Mouse (Mus musculus): ENCODE data around the gene Fmnl2.
A peak's percentile ranks its signal among the peaks of the same experiment; 100 is the strongest.

Gene Fmnl2

DNA sequence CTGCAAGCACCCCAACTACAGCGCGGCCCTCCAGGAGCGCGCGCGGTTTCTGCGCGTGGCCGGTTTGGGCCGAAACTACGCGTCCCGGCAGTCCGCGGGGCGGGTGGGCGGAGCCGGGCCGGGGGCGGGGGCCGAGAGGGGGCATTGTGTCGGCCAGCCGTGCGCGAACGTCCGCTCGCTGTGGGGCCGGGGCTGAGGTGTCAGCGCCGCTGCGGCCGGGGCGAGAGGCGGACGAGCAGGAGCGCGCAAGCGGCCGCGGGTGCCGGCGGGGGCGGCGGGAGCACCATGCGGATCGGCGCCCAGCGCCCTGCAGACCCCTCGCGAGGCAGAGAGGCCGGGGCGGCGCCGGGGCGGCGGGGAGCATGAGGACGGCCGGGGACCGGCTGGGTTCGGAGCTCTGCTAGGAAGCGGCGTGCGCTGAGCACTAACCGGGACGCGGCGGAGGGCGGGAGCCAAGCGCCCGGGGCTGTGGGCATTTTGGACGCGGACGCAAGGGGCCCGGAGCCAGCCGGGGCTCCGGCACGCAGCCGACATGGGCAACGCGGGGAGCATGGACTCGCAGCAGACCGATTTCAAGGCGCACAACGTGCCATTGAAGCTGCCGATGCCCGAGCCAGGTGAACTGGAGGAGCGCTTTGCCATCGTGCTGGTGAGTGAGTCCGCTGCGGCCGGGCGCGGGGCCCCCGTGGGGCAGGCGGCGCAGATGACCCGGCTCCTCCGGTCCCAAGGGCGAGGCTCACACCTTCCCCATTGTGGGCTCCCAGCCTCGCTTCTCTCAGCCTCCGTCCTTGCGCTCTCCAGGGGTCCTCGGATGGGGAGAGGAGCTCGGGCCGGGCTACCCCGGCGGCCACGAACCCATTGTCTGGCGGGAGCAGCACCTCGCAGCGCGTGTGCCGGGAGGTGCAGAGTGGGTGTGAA is at the start of gene Fmnl2:
Gene Fmnl2, plus strand, starts transcription at position 250 of the 918 bp plus-strand sequence.
- DNase-seq (ENCODE audit: low read depth): peak; percentile 90

DNA sequence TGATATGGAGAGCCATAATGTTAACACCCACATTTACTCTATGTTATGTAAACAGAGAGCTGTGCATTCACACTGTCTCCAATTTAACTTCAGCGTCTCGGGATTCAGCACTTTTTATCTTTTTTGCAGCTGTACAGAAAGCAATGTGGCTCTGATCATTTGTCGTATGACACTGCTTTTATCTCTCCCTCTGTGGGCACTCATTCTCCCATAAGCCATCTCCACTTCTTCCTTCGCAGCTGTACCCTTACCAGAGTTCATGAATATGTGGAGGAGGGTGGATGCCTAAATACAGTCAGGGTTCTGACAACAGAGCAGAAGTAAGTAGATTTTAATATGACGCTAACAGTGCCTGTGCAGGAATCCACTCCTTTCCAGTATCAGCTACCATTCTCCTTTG is 47.7 kb upstream of the Fmnl2 start:
- no peak for DNase-seq (ENCODE audit: low read depth)

DNA sequence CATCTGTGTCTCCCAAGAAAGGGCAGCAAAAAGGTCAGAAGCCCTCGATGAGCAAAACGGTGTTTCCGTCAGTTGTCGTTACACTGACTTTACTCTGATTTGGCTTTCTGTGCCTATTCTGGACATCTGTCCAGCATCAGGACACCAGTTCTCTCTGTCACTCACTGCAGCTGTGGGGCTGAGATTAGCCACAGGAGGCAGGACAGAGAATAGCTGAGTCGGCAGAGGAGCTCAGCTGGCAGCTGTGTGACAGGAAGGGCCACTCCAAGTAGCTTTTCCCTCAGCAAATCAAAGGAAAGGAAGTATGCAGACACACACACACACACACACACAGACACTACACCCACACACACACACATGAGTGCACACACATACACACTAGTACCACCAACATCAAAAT is 46.0 kb upstream of the Fmnl2 start:
- no peak for DNase-seq (ENCODE audit: low read depth)

GRCm38 (mm10) chr2:52817341-52817740 is 40.3 kb upstream of the Fmnl2 start:
- DNase-seq (ENCODE audit: low read depth): no peak

DNA sequence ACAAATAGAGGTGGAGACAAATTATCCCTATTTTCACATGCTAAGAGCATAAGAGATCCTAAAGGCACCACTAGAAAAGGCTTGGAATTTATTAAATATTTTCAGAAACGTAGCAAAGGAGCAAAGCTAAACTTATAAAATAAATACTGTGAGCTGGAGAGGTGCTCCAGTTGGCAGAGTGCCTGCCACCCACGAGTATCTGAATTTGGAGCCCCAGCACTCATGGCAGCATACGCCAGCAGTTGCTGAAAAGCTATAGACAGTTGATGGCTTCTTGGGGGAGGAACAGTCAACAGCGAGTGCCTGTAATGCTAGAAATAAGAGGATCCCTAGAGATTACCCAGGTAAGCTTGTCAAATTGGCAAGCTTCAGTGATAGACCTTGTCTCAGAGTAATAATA is 38.7 kb upstream of the Fmnl2 start:
- DNase-seq (ENCODE audit: low read depth): no peak

DNA sequence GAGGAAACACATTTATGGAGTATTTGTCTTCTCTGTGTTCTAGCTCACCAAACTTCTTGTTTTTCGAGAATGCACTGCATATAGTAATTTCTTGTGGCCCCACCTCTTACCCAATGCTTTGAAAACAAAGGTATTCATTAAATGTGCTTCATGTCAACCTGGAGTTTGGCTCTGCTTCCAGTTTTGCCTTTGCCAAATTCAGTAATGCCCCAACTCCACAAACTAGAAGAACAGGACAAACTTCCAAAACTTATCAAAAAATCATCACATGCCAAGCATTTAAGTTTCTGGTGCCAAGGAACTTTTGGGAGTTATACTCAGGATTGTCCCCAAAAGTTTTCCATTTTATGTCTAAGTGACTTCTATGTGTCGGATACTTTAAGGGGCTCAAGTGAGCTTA is 35.4 kb upstream of the Fmnl2 start:
- no peak for DNase-seq (ENCODE audit: low read depth)

GRCm38 (mm10) chr2:52828077-52828476 is 29.6 kb upstream of the Fmnl2 start:
- no peak for DNase-seq (ENCODE audit: low read depth)

DNA sequence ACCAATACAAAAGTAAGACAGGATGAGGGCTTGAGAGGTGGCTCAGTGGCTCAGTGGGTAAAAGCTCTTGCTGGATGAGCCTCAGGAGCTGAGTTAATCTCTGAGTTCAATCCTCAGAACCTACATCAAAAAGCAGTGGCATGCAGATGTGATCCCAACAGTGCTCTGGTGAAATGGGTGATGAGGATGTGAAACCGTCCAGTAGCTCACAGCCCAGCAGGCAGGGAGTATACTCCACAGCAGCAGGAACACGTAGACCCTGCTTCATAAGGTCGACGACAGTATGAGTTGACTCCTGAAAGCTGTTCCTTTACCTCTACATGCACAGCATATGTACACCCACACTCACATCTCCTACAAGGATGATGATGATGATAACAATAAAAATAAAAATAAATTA is 27.1 kb upstream of the Fmnl2 start:
- DNase-seq (ENCODE audit: low read depth): no peak

DNA sequence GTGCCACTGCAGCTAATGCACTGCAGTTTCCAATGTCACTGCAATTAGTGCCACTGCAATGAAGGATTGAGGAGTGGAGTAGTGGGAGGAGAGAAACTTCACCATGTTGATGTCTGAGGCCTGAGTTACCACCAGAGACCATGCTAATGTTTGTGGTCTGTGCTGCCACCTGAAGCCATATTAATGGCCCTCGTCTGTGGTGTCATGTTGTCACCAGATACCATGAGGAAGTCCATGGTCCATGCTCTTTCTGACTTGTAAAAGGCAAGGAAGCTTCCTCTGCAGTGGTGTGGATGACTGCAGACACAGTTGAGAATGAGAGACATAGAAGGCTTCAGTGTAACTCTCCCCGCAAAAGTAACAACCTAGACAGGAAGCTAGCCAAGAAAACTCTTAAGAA is 26.1 kb upstream of the Fmnl2 start:
- DNase-seq (ENCODE audit: low read depth): no peak

DNA sequence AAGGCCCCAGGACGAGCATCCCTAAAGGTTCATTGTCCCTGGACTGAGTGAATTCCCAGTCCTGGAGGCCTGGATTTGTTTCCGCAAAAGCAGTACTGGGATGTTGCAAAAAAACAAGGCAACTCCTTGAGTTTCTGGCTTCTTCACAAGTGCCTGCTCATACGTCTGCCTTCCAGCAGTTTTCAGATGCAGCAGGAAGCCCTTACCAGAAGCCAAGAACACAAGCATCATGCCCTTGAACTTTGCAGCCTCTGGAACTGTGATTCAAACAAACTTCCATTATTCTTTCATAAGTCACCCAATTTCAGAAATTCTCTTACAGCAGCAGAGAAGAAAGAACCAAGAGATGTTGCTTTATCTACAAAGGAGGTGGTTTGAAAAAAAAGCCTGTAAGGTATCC is 21.9 kb upstream of the Fmnl2 start:
- peak; percentile 26 for DNase-seq (ENCODE audit: low read depth)

DNA sequence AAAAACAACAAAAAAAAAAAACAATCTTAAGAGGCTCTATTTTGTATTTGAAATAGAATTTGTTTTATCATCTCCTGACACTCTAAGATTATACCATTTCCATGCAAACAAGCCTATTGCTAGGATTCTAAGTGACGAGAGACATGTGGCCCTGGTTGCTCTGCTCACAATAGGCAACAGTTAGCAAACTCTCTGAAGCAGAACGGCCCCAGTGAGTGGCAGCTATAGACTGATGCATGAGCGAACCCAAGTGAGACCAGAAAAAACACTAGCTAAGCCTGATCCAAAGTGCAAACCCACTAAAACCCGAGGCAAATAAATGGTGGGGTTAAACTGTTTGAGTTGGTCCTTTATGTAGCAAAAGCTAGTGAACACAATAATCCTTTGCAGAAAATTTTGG is 18.6 kb upstream of the Fmnl2 start:
- no peak for DNase-seq (ENCODE audit: low read depth)

DNA sequence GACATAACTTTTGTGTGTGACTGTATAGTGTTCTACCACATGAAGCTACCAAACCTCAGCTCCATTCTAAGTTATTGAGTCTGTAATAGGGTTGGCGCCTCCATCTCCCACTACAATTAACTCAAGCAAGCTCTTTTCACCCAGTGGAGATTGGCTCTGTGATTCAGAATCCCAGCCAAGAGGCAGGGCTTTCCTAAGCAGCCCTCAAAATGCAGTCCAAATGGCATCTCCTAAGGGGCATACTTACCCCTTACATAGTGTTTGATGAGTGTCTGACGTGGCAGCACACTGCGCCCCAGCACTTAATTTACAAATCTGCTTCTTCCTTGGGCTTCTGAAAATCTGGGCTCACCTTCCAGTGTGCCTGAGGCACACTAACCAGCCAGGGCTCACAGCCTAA is 17.8 kb upstream of the Fmnl2 start:
- DNase-seq (ENCODE audit: low read depth): no peak

DNA sequence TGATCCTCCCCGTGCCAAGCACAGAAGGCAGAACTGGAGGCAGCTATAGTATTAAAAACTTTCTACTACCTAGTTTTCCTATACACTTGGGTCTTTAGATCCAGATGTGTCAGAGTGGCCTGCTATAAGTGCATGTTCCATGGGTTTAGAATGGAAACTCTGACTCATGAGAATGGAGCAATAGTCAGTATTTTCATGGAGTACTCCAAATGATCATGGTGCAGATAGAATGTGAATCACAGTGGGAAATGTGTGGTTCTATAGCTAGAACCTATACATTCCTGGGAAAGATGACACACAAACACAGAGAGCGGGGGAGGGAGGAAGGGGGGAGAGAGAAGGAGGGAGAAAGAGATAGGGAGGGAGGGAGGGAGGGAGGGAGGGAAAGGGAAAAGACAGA is 13.8 kb upstream of the Fmnl2 start:
- DNase-seq (ENCODE audit: low read depth): peak; percentile 81

DNA sequence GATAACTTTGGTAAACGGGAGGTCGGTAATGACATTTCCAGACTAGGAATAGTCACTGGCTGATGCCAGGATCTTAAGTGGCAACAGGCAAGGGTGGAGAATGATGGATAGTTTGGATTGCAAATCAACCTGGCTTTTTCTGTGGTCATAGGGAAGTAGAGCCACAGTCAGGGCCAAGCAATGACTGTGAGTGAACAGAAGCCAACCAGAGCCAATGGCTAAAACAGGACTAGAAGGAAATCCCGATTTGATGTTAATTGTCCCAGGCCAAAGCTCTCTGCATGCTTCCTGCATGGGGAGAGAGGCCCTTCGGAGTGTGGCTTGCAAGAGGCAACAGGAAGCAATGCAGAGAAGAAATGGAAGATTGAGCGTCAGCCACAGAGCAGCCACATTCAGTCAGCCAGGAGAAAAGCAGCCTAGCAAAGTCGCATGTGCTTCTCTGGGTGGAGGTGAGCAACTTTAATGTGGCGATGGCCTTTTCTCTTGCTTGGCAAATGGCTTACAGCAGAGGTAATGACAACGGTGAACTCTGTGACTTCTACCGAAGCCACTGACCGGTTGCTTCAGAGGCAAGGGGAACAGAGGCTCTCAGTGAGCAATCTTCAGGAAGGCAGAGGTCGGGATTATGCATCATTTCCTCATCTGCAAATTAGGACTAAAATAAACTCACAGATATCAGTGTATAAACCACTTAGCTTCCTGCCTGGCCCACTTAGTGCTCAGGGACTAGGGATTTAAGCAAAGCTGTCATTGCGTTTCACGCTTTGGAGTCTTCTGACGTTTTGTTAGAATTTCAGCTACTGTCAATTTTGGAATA is 12.5 kb upstream of the Fmnl2 start:
- DNase-seq (ENCODE audit: low read depth): no peak

GRCm38 (mm10) chr2:52846506-52846905 is 11.2 kb upstream of the Fmnl2 start:
- no peak for DNase-seq (ENCODE audit: low read depth)

DNA sequence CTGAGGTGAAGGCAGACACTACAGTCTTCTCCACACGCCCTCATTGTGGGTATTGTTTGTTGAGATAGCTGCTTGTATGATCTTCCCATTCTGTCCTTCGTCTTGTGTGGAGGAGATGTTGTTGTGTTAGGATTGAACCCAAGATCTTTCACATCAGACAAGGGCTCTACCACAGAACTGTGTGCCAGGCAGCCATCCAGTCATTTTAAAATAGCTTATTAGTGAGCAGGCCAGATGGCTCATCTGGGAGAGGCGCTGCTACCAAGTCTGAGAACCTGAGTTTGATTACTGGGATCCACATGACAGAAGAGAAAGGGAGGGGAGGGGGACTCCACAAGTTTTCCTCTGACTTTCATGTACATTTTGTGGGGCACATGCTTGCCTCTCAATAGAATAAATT is 8.6 kb upstream of the Fmnl2 start:
- DNase-seq (ENCODE audit: low read depth): no peak

DNA sequence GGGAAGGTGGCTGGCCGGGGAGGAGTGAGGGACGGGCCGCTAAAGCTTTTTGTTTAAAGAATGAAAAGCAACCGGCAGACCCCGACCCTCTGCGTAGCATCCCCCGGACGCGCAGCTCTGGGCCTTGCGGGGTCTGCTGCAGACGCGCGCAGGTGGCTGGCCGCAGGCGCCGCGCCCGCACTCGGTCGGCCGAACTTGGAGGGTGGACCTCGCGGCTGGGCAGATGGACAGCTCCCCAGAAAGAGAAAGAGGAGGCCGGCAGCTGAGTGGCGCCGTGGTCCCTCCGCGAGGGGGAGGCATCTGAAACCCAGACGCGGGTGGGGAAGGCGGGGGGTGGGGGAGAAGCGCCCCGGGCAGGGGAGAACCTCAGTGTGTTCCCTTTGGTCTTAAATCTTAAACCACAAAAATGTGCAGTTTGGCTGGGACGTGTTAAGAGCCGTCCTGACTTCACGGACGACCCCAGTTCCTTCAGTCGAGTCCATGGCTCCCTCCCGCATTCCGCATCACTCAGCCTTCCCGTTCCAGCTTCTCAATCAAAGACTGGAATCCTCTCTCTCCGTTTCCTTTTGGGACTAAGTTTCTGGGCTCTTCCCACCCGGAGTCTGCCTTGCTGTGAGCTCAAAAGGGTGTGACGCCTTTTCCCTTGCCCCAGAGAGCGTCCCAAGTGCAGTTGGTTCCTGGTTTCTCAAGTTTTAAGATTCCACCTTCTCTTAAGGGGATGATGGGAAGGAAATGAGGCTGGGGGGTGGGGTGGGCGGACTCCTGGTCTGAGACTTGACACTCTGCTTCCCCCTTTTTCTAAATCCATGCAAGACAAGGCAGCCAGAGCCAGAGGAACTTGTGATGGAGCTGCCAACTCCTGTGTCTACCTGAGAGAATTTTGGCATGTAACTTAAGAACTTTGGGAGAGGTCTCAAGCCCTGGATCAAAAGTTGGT is 1.1 kb downstream of the Fmnl2 start:
- DNase-seq (ENCODE audit: low read depth): peak; percentile 82

DNA sequence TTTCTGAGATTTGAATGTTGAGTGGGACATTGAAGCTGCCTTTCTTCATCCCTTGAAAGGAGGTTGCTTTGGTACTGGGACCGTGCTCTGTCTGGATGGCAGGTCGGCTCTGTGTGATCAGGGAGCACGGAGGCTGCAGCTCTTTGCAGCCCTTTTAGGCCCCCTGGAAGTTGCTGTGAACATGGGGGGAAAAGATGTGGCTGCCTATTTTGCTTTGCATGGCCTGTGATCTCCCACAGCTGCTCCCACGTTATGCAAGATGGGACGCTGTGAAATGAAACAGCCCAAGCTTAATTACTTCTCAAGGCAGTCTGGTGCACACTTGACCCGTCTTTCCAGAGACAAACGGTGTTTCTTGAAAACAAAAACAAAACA is 1.8 kb downstream of the Fmnl2 start:
- peak; percentile 37 for DNase-seq (ENCODE audit: low read depth)

DNA sequence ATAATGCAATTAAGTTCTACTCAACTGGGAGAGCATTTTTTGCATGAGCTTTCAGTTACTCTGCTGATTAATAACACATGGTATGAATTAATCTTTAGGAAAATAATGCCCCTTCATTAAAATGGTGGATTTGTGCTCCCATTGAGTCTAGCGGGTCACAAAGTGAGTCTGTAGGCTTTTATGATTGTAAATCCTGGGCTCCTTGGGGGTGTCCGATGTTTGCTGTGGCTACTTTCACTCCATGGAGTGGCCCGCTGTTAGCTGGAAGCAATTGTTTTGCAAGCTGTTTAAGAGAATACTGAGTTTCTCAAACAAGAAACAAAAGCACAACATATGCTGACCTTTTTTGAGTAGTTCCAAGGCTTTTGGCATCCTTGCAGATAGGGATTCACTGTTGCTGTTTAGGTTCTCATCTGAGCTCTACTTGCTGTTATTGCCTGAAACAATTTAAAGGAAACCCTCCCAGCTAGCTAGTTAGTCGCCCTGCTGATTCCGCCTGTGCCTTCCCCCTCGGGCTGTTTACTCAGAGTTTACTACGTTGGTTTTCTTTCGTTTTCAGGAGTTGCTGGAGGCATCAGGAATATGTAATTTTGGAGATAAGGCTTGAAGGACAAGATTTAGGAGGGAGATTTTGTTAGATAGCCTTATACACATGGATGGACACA is 2.6 kb downstream of the Fmnl2 start:
- DNase-seq (ENCODE audit: low read depth): peak; percentile 62

DNA sequence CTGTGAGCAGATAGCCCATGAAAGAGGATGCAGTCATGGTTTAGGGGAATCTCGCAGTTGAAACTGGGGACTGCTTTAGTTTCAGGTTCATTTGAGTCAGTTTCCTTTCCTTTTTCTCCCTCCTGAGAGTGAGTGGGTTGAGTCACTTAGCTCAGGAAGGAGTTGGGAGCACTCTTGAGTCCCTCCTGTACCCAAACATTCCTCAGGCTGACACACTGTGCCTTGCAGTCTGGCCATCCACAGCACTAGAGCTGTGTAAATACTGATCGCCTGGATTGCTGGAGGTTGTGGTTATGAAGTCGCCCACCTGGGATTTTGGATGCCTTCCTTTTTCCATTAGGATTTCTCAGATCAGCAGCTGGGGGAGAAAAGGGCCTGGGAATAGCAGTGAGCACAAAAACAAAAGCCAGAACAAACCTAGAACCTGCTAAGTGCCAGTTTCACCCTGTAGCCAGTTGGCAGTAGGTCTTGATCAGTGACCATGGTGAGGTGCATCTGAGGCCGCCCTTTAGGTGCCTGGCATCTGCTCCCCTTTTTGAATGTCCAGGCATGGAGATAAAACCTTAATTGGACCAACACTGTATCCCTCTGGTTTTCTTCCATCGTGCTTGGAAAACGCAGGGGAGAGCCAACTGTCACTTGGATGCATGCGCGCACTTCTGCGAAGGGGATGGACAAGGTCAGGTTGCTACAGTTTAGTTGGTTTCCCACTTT is 4.5 kb downstream of the Fmnl2 start:
- DNase-seq (ENCODE audit: low read depth): peak; percentile 37

GRCm38 (mm10) chr2:52862760-52863124 is 5.1 kb downstream of the Fmnl2 start:
- DNase-seq (ENCODE audit: low read depth): peak; percentile 76
